Mouse (Mus musculus): Measurements from ENCODE around the gene Proz.

GRCm38 (mm10) chr8:13057351-13057750 lies 3.4 kb upstream of the Proz start:
- TF ChIP-seq CTCF (IDR thresholded peaks at IDR 0.05; ENCODE audit: extremely low read depth, insufficient read depth, low read length), result no peak
- TF ChIP-seq POLR2A (IDR thresholded peaks at IDR 0.05; ENCODE audit: extremely low read depth, insufficient read depth, low read length), result no peak

Data from cortical plate, adult 2 months (tissue).